Mouse (Mus musculus) spleen, adult 2 months (tissue): ENCODE data around the gene Pip5k1a. TPM values are rescaled to one million over a fixed set of nuclear protein-coding genes. Genes with fewer than 3 reads are reported as not detected.
"Not testable (repeated sequence)": the region's sequence is repeated elsewhere in the genome, so short reads cannot be mapped to it uniquely, and the experiment has no call there.

ENCODE experiments used
- DNase-seq, 2 experiments: peaks; one replicate each; pipeline versions ENCODE4 v3.0.0 to v3.0.0-alpha.2; 2012 to 2021; ENCODE audit warnings: low spot score in 2 of 2, low read depth in 1 of 2
- H3K27ac ChIP-seq: fragments of 200-500 bp; 2 replicates; pipeline ENCODE4 v1.5.1; 2012; ENCODE audit warnings: low read length, inconsistent platforms; ENCODE audit not compliant: insufficient read depth
- H3K27me3 ChIP-seq: fragments of 200-500 bp; 2 replicates; pipeline ENCODE4 v1.6.1; 2012; ENCODE audit warnings: mild to moderate bottlenecking, moderate library complexity, low read length, inconsistent platforms; ENCODE audit not compliant: control insufficient read depth, insufficient read depth
- H3K36me3 ChIP-seq: fragments of 200-500 bp; 2 replicates; pipeline ENCODE4 v1.6.1; 2012; ENCODE audit warnings: mild to moderate bottlenecking, low read length, inconsistent platforms; ENCODE audit not compliant: control insufficient read depth, insufficient read depth
- H3K4me1 ChIP-seq: fragments of 200-500 bp; 2 replicates; pipeline ENCODE4 v1.6.1; 2011; ENCODE audit warnings: inconsistent platforms; ENCODE audit not compliant: control insufficient read depth, insufficient read depth, insufficient read length
- H3K4me3 ChIP-seq: fragments of 200-500 bp; 2 replicates; pipeline ENCODE4 v1.5.1; 2011; ENCODE audit warnings: mild to moderate bottlenecking, inconsistent platforms; ENCODE audit not compliant: insufficient read depth, insufficient read length; ENCODE audit errors: extremely low read depth
- CTCF ChIP-seq: fragments of 200-500 bp; IDR thresholded peaks from 2 replicates; pipeline ENCODE4 v1.5.1; 2011; ENCODE audit warnings: mild to moderate bottlenecking, inconsistent platforms; ENCODE audit not compliant: insufficient read depth, insufficient read length, insufficient replicate concordance; ENCODE audit errors: extremely low read depth
- POLR2A ChIP-seq: fragments of 200-500 bp; IDR thresholded peaks from 2 replicates; pipeline ENCODE4 v1.6.1; 2011; ENCODE audit warnings: low read depth, low read length, inconsistent platforms
- WGBS: fragments of 180-500 bp; shearing (Covaris S2); methylation state at CpG from one replicate; pipeline ENCODE4 v1.1.7; 2018; 5-methylcytosine and 5-hydroxymethylcytosine counted together
- polyA plus RNA-seq: library from polyadenylated mRNA; depleted of rRNA; stranded (reverse); fragments of >200 nt; gene quantifications from 2 replicates; pipeline ENCODE4 v1.2.3, GENCODE M21; 2012

The Pip5k1a gene
- polyA plus RNA-seq, 1 experiment, result 14.1 TPM

DNA sequence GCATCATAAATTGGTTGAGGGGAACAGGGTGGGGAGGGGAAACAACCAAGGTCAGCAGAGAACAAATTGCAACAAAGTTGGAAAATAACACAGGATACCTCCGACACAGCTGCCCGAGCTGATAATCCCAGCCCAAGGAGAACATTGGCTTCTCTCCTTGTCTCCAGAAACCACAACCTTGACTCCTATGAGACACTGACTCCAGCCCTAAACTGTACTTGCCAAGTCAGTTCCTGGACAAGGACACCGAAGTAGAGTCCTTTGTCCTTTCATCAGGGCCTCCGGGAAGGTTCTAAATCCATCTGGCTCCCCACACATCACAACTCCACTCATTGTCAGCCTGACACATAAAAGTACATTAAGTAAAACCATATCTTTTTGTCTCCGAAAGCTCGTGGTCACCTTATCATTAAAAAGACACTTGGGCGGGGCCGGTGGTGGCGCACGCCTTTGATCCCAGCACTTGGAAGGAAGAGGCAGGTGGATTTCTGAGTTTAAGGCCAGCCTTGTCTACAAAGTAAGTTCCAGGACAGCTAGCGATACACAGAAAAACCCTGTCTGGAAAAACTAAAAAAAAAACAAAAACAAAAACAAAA is 60.2 kb downstream of the Pip5k1a start:
- H3K27ac ChIP-seq, result no peak overlapping the region
- DNase-seq, result no peak
- H3K27me3 ChIP-seq, result 0 out of 2 replicates have a peak, but pooled peaks cover 2% of the 10 kb centered on the region
- H3K4me3 ChIP-seq, result no peak overlapping the region
- WGBS, result 77% methylated on average over 11 of the region's 11 CpGs
- H3K4me1 ChIP-seq, result peaks cover 3% of the 10 kb centered on the region; the same call in 1 of the 2 replicates
- no peak for TF ChIP-seq CTCF
- TF ChIP-seq POLR2A, result no peak
- no peaks in the 10 kb centered on the region for H3K36me3 ChIP-seq

DNA sequence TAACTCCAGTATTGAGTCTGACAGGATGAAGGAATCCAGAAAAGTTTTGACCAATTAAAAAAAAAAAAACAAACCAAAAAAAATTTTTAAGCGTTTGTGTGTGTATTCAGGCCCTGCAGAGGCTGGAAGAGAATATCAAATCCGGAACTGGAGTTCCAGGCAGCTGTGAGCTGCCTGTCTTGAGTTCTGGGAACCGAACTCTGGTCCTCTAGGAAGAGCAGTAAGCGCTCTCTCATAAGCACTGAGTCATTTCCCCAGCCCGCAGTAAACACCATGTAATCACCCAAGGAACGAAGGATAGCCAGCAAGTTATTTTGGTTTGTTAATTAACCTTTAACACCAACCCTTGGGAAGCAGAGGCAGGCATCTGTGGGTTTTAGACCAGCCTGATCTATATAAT is 63.5 kb downstream of the Pip5k1a start:
- TF ChIP-seq POLR2A (no peak), CTCF (no peak)
- Histone ChIP-seq H3K36me3 (no peaks in the 10 kb centered on the region), H3K4me1 (peaks cover 4% of the 10 kb centered on the region; the same call in 1 of the 2 replicates), H3K4me3 (no peak overlapping the region), H3K27ac (0 out of 2 replicates have a peak overlapping the region, but pooled peaks have one; percentile 21), H3K27me3 (no peaks in the 10 kb centered on the region)
- 57% methylated on average over 6 of the region's 6 CpGs for WGBS
- no peak for DNase-seq

DNA sequence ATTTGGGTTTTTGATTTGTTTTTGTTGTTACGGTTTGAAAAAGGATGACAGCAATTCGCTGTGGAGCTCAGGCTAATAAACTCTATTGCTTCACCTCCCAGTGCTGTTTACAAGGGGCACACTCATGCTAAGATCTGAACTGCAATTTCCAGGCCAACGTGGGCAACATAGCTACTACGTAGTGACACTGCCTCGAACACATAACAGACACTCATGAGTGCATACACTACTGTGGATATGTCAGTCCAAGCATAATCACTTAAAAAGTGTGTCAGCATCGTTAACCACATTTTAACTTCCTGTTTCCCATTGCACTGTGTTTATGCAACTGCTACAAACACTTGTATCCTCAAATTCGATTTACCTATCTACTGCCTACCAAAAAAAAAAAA is 63.9 kb downstream of the Pip5k1a start:
- 0 out of 2 replicates have a peak, but pooled peaks cover 2% of the 10 kb centered on the region for H3K36me3 ChIP-seq
- H3K27me3 ChIP-seq, result no peaks in the 10 kb centered on the region
- H3K27ac ChIP-seq, result peak overlapping the region; percentile 76
- peak in 1 of 2 experiments; percentile 27 for DNase-seq
- H3K4me3 ChIP-seq, result peak overlapping the region; percentile 37
- TF ChIP-seq CTCF, result no peak
- TF ChIP-seq POLR2A, result no peak
- 1% methylated on average over 7 of the region's 7 CpGs for WGBS
- peaks cover 4% of the 10 kb centered on the region; the same call in 1 of the 2 replicates for H3K4me1 ChIP-seq

DNA sequence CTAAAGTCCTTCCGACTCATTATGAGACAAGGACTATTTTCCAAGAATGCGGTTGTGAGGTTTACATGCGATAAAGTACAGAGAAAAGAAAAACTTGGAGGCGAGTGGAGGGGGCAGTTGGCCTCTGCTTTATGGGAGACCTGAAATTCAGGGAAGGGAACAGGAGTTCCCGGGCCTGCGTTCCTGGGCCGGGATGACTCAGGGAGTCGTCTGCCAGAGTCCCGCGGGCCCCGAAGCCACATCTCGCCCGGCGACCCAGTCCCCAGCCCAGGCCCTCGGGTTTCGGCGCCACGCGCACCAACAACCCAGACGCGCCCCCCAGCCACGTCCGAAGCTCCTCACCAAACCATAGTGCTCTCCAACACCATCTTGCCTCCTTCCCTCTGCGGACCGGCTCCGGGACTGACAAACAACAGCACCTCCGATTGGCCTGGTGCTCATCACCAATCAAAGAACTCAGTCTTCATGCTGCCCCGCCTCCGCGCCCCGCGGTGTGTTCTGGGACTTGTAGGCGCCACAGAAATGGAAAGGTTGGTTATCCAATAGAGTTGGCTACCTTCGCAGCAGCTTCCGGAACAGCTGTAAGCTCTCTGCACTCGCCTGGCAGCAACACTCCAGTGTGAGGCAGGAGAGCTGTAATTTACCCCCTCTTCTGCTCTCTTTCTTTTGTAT is 64.4 kb downstream of the Pip5k1a start, which contains the start of gene Psmd4:
Psmd4 (minus strand) TSS at position 449 of the 672 bp plus-strand sequence.
- Histone ChIP-seq H3K27me3 (no peaks in the 10 kb centered on the region), H3K27ac (peak within 1 kb of the TSS; percentile 76), H3K4me1 (peaks cover 4% of the 10 kb centered on the region; the same call in 1 of the 2 replicates), H3K4me3 (peak within 1 kb of the TSS; percentile 75), H3K36me3 (0 out of 2 replicates have a peak, but pooled peaks cover 3% of the 10 kb centered on the region)
- under 1% methylated on average over 36 of the region's 36 CpGs for WGBS
- peak; percentile 92 to 97 for DNase-seq
- TF ChIP-seq CTCF (no peak), POLR2A (peak; percentile 76)

DNA sequence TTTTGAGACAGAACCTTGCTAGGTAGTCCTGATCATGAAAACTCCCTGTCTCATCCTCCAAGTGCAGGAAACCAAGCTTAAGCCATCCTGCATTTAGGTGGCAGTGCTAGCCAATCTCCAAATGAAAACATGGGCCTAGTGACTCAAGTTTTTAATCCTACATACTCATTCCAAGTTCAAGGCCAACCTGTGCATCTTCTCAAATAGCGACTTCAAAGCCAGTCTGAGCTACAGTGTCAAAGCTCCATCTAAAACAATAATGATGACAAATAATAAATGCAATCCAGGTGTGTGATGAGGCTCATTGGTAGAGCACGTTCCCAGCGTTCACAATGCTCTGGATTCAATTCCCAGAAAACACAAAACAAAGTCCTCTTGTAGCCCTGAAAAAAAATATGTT is 65.1 kb downstream of the Pip5k1a start:
- TF ChIP-seq CTCF, result no peak
- TF ChIP-seq POLR2A, result no peak
- 23% methylated on average over 3 of the region's 3 CpGs for WGBS
- Histone ChIP-seq H3K4me3 (peak overlapping the region; percentile 75), H3K36me3 (peaks cover 3% of the 10 kb centered on the region; the same call in 1 of the 2 replicates), H3K27me3 (no peaks in the 10 kb centered on the region), H3K27ac (no peak overlapping the region), H3K4me1 (peaks cover 4% of the 10 kb centered on the region; the same call in 1 of the 2 replicates)
- DNase-seq, result no peak

DNA sequence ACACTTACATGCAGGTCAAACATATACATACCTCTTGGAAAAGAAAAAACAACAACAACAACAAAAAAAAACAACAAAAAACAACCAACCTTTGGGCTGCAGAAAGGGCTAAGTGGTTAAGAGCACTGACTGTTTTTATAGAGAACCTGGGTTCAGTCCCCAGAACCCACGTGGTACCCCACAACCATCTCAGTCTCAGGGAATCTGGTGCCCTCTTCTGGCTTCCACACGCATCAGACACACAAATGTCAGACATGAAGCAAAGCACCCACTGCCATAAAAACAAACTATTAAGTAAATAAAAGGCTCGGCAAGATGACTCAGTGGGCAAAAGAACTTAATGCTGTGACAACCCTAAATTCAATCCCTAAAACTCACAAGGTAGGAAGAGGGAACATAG is 76.8 kb downstream of the Pip5k1a start:
- no peak for TF ChIP-seq POLR2A
- TF ChIP-seq CTCF, result no peak
- no peak overlapping the region for H3K4me3 ChIP-seq
- H3K4me1 ChIP-seq, result peaks cover 2% of the 10 kb centered on the region; the same call in 1 of the 2 replicates
- no peak overlapping the region for H3K27ac ChIP-seq
- DNase-seq, result no peak
- 62% methylated on average over 3 of the region's 3 CpGs for WGBS
- peaks cover 28% of the 10 kb centered on the region for H3K36me3 ChIP-seq
- H3K27me3 ChIP-seq, result no peaks in the 10 kb centered on the region

DNA sequence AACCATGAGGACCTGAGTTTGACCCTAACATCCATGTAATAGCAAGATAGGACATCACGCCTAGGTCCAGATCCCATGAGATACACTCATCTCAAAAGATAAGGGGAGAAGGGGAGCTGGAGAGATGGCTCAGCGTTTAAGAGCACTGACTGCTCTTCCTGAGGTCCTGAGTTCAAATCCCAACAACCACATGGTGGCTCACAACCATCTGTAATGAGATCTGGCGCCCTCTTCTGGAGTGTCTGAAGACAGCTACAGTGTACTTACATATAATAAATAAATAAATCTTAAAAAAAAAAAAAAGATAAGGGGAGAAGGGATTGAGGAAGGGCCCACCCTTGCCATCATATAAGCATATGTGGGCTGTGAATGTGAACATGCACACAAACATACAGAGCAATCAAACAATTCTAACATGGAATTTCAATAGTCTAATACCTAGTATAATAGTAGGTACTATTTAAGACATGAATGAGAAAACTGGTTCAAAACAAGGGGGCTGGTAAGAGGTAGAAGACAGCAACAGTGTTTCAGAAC is 77.4 kb downstream of the Pip5k1a start:
- peaks cover 23% of the 10 kb centered on the region for H3K36me3 ChIP-seq
- H3K27ac ChIP-seq, H3K4me1 ChIP-seq, DNase-seq, H3K4me3 ChIP-seq, H3K27me3 ChIP-seq: not testable (repeated sequence)
- 80% methylated on average over 3 of the region's 3 CpGs for WGBS
